Mouse (Mus musculus): ENCODE data around the gene Stt3b. TPM values are rescaled to one million over a fixed set of nuclear protein-coding genes. Genes with fewer than 3 reads are reported as not detected.

The Stt3b gene
- polyA plus RNA-seq, 2 experiments, result 67.2 to 117 TPM

DNA sequence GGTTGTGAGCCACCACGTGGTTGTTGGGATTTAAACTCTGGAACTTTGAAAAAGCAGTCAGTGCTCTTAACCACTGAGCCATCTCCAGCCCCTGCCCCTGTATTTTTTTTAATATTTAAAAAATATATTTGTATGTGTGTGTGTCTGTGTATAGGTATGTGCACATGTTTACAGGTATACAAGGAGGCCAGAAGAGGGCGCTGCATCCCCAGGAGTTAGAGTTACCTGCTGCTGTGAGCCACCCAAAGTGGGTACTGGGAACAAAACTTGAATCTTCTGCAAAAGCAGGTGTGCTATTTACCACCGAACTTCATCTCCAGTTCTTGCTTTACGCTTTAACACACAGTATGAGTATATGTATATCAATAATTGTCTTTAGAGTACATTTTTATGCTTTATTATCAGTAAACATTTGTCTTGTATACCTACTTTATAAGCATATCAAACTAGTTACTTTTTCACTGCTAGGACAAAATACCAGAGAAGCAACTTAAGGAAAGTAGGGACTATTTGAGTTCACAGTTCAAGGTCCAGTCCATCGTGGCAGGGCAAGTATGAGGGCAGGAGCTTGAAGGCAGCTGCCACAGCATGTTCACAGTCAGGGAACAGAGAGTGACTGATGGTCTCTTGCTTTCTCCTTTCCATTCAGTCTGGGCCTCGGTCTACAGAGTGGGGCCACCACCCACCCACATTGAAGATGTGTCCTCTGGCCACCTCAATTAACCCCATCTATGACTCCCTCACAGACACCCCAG is 8.6 kb upstream of the Stt3b start:
- Histone ChIP-seq H3K4me1 (ENCODE audit: control insufficient read depth, insufficient read depth, low read length) (peaks cover 3% of the 10 kb centered on the region; the same call in 1 of the 2 replicates), H3K27ac (replicated peaks; ENCODE audit: low read depth, low read length) (no peak overlapping the region), H3K4me3 (replicated peaks; ENCODE audit: low read length) (no peak overlapping the region), H3K4me2 (replicated peaks; ENCODE audit: low read depth, low read length, severe bottlenecking) (no peak overlapping the region), H3K9ac (ENCODE audit: low read depth, low read length, severe bottlenecking) (no peak overlapping the region), H3K9me3 (ENCODE audit: control insufficient read depth, low read length) (no peaks in the 10 kb centered on the region; the same call in 1 of the 2 replicates), H3K36me3 (ENCODE audit: control insufficient read depth, insufficient read depth, low read length) (no peaks in the 10 kb centered on the region), H3K27me3 (ENCODE audit: control insufficient read depth, insufficient read depth, low read length) (no peaks in the 10 kb centered on the region)
- ATAC-seq (ENCODE audit: low FRiP score, low read depth), result no peak
- WGBS, result 77% methylated on average over 6 of the region's 6 CpGs
- DNase-seq (ENCODE audit: low spot score), result no peak
- TF ChIP-seq POLR2A (IDR thresholded peaks at IDR 0.05; ENCODE audit: borderline replicate concordance, extremely low read depth, insufficient read depth, insufficient read length), result no peak

DNA sequence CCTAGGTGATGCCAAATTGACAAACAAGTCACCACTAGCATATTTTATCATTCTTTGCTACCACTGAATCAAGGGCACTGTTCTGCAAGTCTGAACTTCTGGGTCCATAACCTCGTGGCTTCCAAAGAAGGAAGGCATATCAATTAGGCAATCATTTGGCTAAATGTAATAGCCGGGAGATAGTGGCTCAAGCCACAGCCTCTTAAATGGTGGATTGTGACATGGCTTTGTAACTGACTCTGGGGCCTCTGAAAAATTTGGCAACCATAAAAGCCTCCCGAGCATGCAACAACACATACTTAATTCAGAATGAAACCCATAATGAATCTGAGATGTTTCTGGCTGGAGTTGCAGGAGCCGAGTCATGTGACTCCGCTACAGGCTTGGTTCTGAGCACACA is 6.8 kb upstream of the Stt3b start:
- DNase-seq (ENCODE audit: low spot score), result no peak
- ATAC-seq (ENCODE audit: low FRiP score, low read depth), result no peak
- H3K36me3 ChIP-seq (ENCODE audit: control insufficient read depth, insufficient read depth, low read length), result no peaks in the 10 kb centered on the region
- H3K27me3 ChIP-seq (ENCODE audit: control insufficient read depth, insufficient read depth, low read length), result no peaks in the 10 kb centered on the region
- TF ChIP-seq POLR2A (IDR thresholded peaks at IDR 0.05; ENCODE audit: borderline replicate concordance, extremely low read depth, insufficient read depth, insufficient read length), result no peak
- no peaks in the 10 kb centered on the region; the same call in 1 of the 2 replicates for H3K9me3 ChIP-seq (ENCODE audit: control insufficient read depth, low read length)
- no peak overlapping the region for H3K27ac ChIP-seq (replicated peaks; ENCODE audit: low read depth, low read length)
- no peak overlapping the region for H3K9ac ChIP-seq (ENCODE audit: low read depth, low read length, severe bottlenecking)
- no peaks in the 10 kb centered on the region; the same call in 1 of the 2 replicates for H3K4me1 ChIP-seq (ENCODE audit: control insufficient read depth, insufficient read depth, low read length)
- H3K4me3 ChIP-seq (replicated peaks; ENCODE audit: low read length), result no peak overlapping the region
- 91% methylated on average over 5 of the region's 5 CpGs for WGBS
- no peak overlapping the region for H3K4me2 ChIP-seq (replicated peaks; ENCODE audit: low read depth, low read length, severe bottlenecking)

DNA sequence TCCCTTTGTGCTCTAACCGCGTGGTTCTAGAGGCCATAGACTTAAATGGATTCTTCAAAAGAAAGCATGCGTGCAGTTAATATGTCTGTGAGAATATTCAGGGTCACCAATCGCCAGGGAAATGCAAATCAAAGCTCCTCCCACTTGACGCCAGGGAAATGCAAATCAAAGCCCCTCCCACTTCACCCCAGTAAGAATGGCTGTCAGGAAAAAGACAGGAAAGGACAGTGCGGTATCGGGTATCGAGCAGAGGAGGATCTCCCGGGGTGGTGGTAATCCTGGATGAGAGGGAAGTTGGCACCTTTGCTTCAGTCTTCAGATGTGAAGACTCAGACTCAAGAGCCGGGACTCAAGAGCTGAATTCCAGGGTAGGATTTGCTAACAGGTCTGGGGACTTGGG is 4.3 kb upstream of the Stt3b start:
- H3K27ac ChIP-seq (replicated peaks; ENCODE audit: low read depth, low read length), result no peak overlapping the region
- no peaks in the 10 kb centered on the region for H3K27me3 ChIP-seq (ENCODE audit: control insufficient read depth, insufficient read depth, low read length)
- no peak for ATAC-seq (ENCODE audit: low FRiP score, low read depth)
- DNase-seq (ENCODE audit: low spot score), result no peak
- no peak for TF ChIP-seq POLR2A (IDR thresholded peaks at IDR 0.05; ENCODE audit: borderline replicate concordance, extremely low read depth, insufficient read depth, insufficient read length)
- 15% methylated on average over 10 of the region's 10 CpGs for WGBS
- no peak overlapping the region for H3K4me3 ChIP-seq (replicated peaks; ENCODE audit: low read length)
- H3K9me3 ChIP-seq (ENCODE audit: control insufficient read depth, low read length), result no peaks in the 10 kb centered on the region; the same call in 1 of the 2 replicates
- H3K36me3 ChIP-seq (ENCODE audit: control insufficient read depth, insufficient read depth, low read length), result no peaks in the 10 kb centered on the region
- H3K4me2 ChIP-seq (replicated peaks; ENCODE audit: low read depth, low read length, severe bottlenecking), result no peak overlapping the region
- H3K9ac ChIP-seq (ENCODE audit: low read depth, low read length, severe bottlenecking), result no peak overlapping the region
- H3K4me1 ChIP-seq (ENCODE audit: control insufficient read depth, insufficient read depth, low read length), result peaks cover 4% of the 10 kb centered on the region

GRCm38 (mm10) chr9:115313830-115314229 is 3.6 kb upstream of the Stt3b start:
- no peak overlapping the region for H3K4me3 ChIP-seq (replicated peaks; ENCODE audit: low read length)
- no peak for ATAC-seq (ENCODE audit: low FRiP score, low read depth)
- no peak overlapping the region for H3K4me2 ChIP-seq (replicated peaks; ENCODE audit: low read depth, low read length, severe bottlenecking)
- H3K9me3 ChIP-seq (ENCODE audit: control insufficient read depth, low read length), result no peaks in the 10 kb centered on the region; the same call in 1 of the 2 replicates
- WGBS, result 85% methylated on average over 5 of the region's 5 CpGs
- no peak for DNase-seq (ENCODE audit: low spot score)
- no peaks in the 10 kb centered on the region for H3K27me3 ChIP-seq (ENCODE audit: control insufficient read depth, insufficient read depth, low read length)
- H3K36me3 ChIP-seq (ENCODE audit: control insufficient read depth, insufficient read depth, low read length), result no peaks in the 10 kb centered on the region
- H3K9ac ChIP-seq (ENCODE audit: low read depth, low read length, severe bottlenecking), result no peak overlapping the region
- H3K4me1 ChIP-seq (ENCODE audit: control insufficient read depth, insufficient read depth, low read length), result peaks cover 4% of the 10 kb centered on the region
- H3K27ac ChIP-seq (replicated peaks; ENCODE audit: low read depth, low read length), result no peak overlapping the region
- no peak for TF ChIP-seq POLR2A (IDR thresholded peaks at IDR 0.05; ENCODE audit: borderline replicate concordance, extremely low read depth, insufficient read depth, insufficient read length)

DNA sequence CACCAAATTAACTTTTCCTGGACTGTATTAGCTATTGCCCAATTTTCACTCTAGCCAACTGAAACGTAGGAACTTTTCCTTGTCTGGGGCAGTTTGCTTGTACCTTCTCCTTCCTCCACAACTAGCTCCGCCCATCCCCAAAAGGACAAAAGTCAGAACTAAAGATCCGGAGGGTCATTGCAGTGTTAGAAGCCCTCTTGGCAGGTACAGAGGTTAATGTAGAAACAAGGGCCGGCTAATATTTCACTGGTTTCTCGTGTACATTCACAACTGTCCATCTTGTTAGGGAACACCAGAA is 951 bp upstream of the Stt3b start:
- no peaks in the 10 kb centered on the region for H3K9me3 ChIP-seq (ENCODE audit: control insufficient read depth, low read length)
- no peak for ATAC-seq (ENCODE audit: low FRiP score, low read depth)
- H3K4me2 ChIP-seq (replicated peaks; ENCODE audit: low read depth, low read length, severe bottlenecking), result peak overlapping the region; percentile 59
- H3K27ac ChIP-seq (replicated peaks; ENCODE audit: low read depth, low read length), result peak overlapping the region; percentile 93; the same call in 1 of the 2 replicates
- TF ChIP-seq POLR2A (IDR thresholded peaks at IDR 0.05; ENCODE audit: borderline replicate concordance, extremely low read depth, insufficient read depth, insufficient read length), result no peak
- H3K4me3 ChIP-seq (replicated peaks; ENCODE audit: low read length), result peak overlapping the region; percentile 96
- H3K4me1 ChIP-seq (ENCODE audit: control insufficient read depth, insufficient read depth, low read length), result peaks cover 23% of the 10 kb centered on the region
- H3K36me3 ChIP-seq (ENCODE audit: control insufficient read depth, insufficient read depth, low read length), result no peaks in the 10 kb centered on the region
- no peaks in the 10 kb centered on the region for H3K27me3 ChIP-seq (ENCODE audit: control insufficient read depth, insufficient read depth, low read length)
- no peak for DNase-seq (ENCODE audit: low spot score)
- H3K9ac ChIP-seq (ENCODE audit: low read depth, low read length, severe bottlenecking), result peak overlapping the region; percentile 96
- 2% methylated on average over 5 of the region's 5 CpGs for WGBS

Data from limb, embryonic 14.5 days (tissue).